Mouse (Mus musculus) left cerebral cortex, postnatal 10 days (tissue): ENCODE measurements around the gene Dis3l2. TPM values are rescaled to one million over a fixed set of nuclear protein-coding genes. Genes with fewer than 3 reads are reported as not detected.
A peak's percentile ranks its signal among the peaks of the same experiment; 100 is the strongest.

Experiments used
- DNase-seq, 2 experiments: peaks; one replicate each; pipeline ENCODE4 v3.0.0; 2021 to 2022; ENCODE audit warnings: low spot score in 2 of 2, mixed read lengths in 1 of 2; ENCODE audit errors: extremely low spot score in 1 of 2
- intact Hi-C: fragments of 180-260 bp; cut with DNase I; formaldehyde crosslinking; loops from one replicate; pipeline ENCODE4 v1.15.1; 2025
- total RNA-seq, 2 experiments: library from RNA; stranded (reverse); gene quantifications; 2 replicates each; pipeline ENCODE4 v1.2.3; 2021

Dis3l2 gene
- total RNA-seq, 2 experiments from 2014 or later: 29.7 to 30.2 TPM

DNA sequence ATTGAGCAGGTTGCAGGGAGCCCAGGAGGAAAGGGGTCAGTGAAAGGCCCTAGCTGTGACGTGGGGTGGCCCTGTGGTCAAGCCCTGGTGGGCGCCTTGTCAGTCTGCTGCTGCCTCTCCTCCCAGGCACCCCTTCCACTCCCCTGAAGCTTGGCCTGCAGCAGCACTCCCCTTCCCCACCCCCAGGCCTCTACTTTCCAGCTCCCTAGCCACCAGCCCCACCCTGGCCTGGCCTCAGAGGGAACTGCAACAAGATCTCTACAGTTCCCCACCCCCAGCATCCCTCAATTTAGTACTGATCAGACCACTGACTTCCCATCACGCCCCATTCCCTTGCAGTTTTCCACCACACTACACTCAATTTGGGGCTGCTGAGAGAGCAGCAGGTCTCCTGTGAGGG lies 332.7 kb downstream of the Dis3l2 start:
- DNase-seq: no peak
- intact Hi-C loops: no loop called here

- DNase-seq: no peak
- intact Hi-C loops: no loop called here
Observed at GRCm38 (mm10) chr1:87038477-87039070, 335.0 kb downstream of the Dis3l2 start.

DNA sequence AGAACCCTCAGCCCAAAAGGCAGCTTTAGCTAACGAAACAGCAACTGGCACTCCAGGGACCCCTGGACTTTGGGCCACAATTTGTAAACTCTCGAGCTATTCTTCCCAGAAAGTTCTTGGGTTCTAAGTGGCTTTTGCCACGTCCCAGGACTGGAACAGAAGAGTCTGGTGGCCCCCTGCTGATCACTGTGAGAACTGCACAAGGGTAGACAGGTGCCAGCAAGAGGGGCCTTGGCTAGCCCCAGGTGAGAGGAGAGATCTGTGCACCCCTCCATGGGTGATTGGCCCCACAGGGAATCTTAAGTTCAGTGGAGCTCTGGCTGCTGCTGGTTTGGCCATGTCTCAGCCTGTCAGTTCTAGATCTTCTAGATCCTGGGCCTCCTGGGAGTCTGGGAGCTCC lies 337.5 kb downstream of the Dis3l2 start:
- intact Hi-C loops: loop anchor here (2.0 to 5.0 kb wide), 3 partner anchors 146 to 422 kb away; no protein-coding TSS in a partner anchor
- DNase-seq: peak; percentile 32 to 68

- DNase-seq: peak; percentile 74 to 78
- intact Hi-C loops: loop anchor here (1.0 to 5.0 kb wide), 4 partner anchors 145 to 423 kb away; partner anchors contain the start of gene Nppc
Observed at GRCm38 (mm10) chr1:87041814-87042438, 338.3 kb downstream of the Dis3l2 start.

DNA sequence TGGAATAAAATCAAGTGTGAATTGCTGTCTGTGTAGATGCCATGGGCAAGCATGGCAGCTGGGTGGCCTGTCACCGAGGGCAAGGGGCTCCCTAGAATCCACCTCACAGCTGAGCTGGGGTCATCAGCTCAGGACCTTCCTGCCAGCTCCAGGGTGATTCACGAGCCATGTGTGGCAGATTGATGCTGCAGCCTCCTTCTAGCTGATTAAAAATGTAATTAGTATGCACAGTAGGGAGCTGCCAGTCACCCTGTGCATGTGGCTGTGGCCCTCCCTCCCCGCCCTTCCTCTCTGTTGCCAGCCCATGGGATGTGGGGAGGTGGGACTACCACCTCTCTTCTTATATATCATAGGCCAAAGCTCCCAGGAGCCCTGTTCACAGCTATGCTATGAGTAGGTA lies 346.5 kb downstream of the Dis3l2 start:
- DNase-seq: no peak
- intact Hi-C loops: no loop called here

GRCm38 (mm10) chr1:87050700-87051099 lies 347.1 kb downstream of the Dis3l2 start:
- intact Hi-C loops: no loop called here
- no peak for DNase-seq

DNA sequence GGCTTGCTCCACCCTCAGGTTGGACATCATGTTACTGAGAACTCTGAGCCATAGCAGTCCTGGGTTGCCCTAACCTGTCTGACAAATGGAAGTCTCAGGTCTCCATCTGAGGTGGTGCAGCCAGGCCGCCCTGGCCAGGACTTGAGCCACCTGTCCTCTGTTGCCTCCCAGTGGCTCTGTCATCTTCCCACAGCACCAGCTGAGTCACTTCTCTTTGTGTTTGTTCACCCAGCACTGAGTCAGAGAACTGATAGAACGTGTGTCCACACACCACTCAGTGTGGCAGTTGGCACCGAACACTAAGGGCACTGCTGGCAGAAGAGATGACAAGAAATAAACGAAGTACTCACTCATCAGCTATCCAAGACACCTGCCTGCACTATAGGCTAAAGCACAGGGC lies 347.8 kb downstream of the Dis3l2 start:
- DNase-seq: no peak
- intact Hi-C loops: no loop called here

DNA sequence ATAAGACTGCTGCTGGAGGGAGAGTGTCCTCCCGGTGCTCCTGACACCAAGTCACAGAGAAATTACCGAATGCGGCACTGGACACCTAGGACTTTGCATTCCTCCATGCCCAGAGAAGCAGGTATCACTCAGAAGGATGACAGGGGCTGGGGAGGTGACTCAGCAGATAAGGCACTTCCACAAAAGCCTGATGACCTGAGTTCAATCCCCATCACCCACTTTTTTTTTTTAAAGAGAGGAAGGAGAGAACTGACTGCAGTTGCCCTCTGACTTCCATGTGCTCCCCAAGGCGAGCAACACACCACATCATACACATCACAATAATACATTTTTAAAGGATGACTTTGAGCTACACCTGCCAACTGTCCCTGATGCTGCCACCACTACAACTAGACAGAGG lies 353.5 kb downstream of the Dis3l2 start:
- no peak for DNase-seq
- intact Hi-C loops: no loop called here

- intact Hi-C loops: no loop called here
- no peak for DNase-seq
Observed at GRCm38 (mm10) chr1:87059042-87059665, 355.5 kb downstream of the Dis3l2 start.

- no peak for DNase-seq
- intact Hi-C loops: no loop called here
Observed at GRCm38 (mm10) chr1:87060913-87061312, 357.3 kb downstream of the Dis3l2 start.

DNA sequence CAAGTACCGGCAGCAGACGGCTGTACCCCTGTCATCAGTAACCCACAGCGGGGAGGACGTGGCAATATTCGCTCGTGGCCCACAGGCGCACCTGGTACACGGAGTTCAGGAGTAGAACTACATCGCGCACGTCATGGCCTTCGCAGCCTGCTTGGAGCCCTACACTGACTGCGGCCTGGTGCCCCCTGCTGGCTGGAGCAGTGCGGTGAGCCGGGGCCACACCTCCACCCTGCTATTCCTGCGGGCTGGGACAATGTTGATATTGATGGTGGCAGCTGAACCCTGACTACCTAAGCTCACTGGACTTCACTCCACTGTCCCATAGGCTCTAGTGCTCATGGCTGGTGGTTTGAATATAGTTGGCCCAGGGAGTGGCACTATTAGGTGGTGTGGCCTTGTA lies 367.1 kb downstream of the Dis3l2 start:
- no peak for DNase-seq
- intact Hi-C loops: no loop called here

DNA sequence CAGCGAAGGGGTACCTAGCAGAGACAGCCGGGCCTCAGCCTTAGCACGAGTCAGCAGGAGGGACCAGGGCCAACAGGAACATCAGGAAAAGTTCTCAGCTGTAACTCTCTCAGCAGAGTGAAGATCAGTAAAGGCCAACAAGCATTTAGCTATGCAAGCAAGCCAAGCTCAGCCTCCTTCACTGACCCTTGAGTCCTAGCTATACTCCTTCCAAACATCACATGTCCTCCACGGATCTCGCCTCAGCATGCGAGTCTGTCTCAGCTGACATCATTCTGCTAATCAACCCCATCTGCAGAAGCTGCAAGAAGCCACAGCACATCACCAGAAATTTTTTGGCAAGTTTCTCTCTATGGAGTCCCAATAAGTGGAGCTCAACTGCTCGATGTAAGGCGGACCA lies 370.2 kb downstream of the Dis3l2 start:
- no peak for DNase-seq
- intact Hi-C loops: no loop called here

DNA sequence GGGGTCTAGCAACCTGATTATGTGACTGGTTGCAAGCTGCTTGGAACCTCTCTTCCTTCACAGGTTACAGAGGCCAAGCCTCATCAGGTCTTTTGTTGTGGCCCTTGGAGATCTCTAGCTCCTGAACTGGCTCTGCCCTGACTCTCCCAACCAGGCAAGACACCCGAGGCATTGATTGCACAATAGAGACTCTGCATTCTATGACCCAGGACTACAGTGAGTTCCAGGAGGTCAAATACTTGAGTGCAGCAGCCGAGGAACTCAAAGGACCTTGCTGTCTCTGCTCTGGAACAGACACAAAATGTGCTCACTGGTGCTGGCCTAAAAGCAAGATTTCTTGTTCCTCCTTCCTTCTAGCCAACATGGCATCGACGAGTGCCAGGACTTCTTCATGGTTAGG lies 382.6 kb downstream of the Dis3l2 start:
- intact Hi-C loops: no loop called here
- no peak for DNase-seq

DNA sequence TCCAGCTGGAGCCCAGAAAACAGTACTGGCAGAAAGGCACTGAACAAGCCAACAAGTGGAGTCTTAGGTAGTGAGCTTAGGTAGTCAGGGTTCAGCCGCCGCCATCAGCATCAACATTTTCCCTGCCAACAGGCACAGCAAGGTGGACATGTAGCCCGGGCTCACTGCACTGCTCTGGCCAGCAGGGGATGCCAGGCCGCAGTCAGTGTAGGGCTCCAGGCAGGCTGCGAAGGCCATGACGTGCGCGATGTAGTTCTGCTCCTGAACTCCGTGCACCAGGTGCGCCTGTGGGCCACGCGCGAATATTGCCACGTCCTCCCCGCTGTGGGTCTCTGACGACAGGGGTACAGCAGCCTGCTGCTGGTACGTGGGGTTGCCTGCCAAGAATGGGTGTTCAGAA lies 383.4 kb downstream of the Dis3l2 start:
- intact Hi-C loops: no loop called here
- no peak for DNase-seq

DNA sequence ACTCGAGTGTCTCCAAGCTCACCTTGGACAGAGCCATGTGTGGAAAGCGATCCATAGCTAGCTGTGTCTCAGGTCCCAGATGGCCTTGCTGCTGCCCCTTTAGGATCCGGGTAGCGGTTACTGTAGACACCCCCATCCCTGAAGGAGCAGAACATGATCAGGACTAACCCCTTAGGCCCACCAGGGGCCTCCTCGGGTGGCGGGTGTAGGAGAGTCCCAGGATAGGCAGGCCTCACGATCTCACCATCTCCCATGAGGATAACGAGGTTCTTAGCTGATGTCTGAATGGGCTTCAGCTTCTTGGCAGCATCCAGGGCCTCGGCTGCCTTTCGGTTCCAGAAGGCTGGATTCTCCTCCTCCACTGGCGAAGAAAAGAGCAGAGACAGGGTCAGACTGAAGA lies 385.6 kb downstream of the Dis3l2 start:
- no peak for DNase-seq
- intact Hi-C loops: no loop called here

- intact Hi-C loops: no loop called here
- no peak for DNase-seq
Observed at GRCm38 (mm10) chr1:87089828-87090227, 386.2 kb downstream of the Dis3l2 start, which contains the start of gene Alppl2. Alppl2 (minus strand) TSS chr1:87089928.

GRCm38 (mm10) chr1:87095642-87096041 lies 392.0 kb downstream of the Dis3l2 start:
- DNase-seq: no peak
- intact Hi-C loops: no loop called here

DNA sequence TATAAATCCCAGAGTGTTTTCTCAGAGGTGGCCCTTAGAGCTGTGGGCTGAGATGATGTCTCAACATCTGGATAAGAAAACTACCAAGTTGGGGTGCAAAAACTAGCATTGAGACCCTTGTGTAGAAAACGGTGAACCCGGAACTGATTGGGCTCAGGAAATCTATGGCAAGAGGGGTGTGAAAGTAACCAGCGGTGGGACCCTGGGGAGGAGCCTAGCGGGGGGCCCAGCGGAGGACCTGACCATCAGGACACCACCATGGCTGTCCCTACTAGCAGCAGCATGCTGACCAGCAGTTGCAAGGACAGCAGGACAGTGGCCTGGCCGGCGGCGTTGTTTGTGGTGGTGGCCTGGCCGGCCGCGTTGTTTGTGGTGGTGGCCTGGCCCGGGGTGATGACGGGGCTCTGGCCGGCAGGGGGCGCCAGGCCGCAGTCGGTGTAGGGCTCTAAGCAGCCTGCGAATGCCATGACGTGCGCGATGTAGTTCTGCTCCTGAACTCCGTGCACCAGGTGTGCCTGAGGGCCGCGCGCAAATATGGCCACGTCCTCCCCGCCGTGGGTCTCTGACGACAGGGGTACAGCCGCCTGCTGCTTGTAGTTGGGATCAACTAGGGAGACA lies 394.9 kb downstream of the Dis3l2 start:
- DNase-seq: peak in 1 of 2 experiments; percentile 65
- intact Hi-C loops: no loop called here
